Mouse (Mus musculus) adipocyte (in vitro differentiated cells): ENCODE results near the gene Gm1527.
A peak's percentile ranks its signal among the peaks of the same experiment; 100 is the strongest.
"Not testable (repeated sequence)": the region's sequence is repeated elsewhere in the genome, so short reads cannot be mapped to it uniquely, and the experiment has no call there.

Experiments used
- DNase-seq: peaks from one replicate; pipeline ENCODE4 v3.0.0-alpha.2; 2016; ENCODE audit warnings: low spot score

Gene Gm1527

GRCm38 (mm10) chr3:28892317-28892716 is at the start of gene Gm1527:
TSS of gene Gm1527 (plus strand) at chr3:28892617.
- DNase-seq, result no peak

- DNase-seq, result no peak
Measured at GRCm38 (mm10) chr3:28843231-28843630, 49.2 kb upstream of the Gm1527 start.

- DNase-seq, result no peak
Measured at GRCm38 (mm10) chr3:28847115-28847514, 45.3 kb upstream of the Gm1527 start.

DNA sequence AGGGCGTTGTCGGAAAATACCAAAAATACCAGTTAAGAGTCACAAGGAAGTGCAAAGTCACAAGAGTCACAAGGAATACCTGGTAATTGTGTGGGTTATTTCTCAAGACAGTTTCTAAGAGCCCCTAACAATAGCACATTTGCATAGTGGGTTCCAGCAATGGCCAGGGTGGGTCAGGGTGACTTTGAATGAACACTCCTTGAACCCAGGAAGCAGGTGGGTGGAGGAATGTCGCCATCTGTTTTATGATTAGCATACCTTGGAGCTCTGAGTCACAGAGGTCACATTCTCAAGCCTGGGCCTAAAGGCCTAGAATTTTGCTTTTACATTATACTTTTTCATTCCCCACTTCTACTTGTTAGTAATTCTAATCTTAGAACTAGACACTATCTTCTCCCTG is 40.2 kb upstream of the Gm1527 start:
- DNase-seq, result not testable (repeated sequence)

GRCm38 (mm10) chr3:28859630-28860392 is 32.6 kb upstream of the Gm1527 start:
- DNase-seq, result not testable (repeated sequence)

GRCm38 (mm10) chr3:28896966-28897365 is 4.5 kb downstream of the Gm1527 start:
- not testable (repeated sequence) for DNase-seq

DNA sequence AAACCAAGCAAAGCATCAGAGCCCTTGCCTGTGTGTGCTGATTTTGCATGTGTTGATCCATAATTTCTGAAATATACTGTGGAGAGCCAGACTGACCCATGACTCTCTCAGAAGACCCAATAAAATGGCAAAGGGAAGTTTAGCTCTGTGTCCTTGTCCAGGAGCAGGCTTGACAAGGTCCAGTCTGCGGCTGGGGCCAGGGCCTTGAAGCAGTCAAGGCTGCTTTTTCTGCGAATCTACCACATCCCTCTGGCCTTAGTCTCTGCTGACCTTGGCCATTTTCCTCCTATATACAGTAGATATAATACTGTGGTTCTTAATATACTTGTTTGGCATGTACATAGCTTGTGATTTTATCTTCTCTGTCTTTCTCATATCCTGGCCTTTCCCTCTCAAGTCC is 73.5 kb downstream of the Gm1527 start:
- DNase-seq, result no peak

DNA sequence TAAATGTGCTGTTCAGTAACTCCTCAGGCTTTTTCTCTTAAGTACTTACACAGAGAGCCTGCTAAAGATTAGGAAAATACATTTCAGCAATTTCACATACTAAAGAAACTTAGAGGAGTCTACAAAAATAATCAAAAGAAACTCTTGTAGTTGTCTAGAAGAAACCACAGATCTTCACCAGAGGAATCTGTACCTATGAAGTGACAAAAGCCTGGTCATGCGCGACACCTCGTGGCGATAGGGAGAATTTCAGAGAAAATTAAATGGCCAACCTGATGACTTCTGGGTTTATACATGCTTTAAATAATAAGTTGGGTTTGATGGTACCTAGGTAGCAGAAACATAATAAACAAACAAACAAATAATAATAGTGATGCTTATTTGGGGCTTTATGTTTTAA is 76.4 kb downstream of the Gm1527 start:
- DNase-seq, result peak; percentile 71
